Mouse (Mus musculus): ENCODE measurements around the gene Slc9a8.

Slc9a8 gene

DNA sequence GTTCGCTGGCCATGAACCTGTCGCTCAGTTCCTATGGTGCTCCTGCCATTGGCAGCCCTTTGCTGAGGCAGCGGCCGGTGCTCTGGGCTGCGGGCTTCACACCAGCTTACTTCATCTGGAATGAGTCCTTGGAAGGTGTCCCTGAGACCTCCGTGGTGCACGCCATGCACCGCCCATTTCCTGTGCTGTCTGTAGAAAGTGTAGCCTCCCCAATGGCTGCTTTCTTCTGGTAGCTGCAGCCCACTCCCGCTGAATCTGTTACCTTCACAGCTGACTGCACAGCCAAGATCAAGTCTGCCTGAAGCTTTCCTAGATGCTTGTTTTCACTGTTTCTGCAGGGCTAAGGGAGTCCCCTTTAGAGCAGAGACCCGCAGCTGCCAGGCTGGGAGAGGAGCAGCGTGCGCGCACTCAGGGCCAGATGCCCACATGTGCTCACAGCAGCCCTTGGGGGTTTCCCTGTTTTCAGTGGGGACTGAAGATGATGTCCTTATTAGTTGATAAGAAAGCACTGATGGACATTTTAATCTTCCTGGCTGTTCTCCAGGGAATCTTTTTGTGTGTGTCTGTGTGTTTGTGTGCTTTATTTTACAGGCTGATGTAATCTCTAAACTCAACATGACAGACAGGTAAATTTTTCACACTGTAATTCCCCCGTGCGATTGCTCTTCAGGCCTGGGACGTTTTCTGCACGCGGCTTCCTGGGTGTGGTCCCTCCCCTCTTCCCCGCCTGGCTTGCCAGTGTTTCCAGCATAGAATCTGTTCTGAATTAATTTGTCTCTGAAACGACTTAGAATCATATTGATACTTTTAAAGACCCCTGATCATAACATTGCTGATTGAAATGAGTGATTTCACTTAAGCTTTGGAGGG, 24.6 kb downstream of the Slc9a8 start:
- intact Hi-C loops (cut with DNase I): no loop called here

GRCm38 (mm10) chr2:167447207-167447606, 25.7 kb downstream of the Slc9a8 start:
- intact Hi-C loops (cut with DNase I): no loop called here

- intact Hi-C loops (cut with DNase I): no loop called here
Observed at GRCm38 (mm10) chr2:167447629-167448028, 26.1 kb downstream of the Slc9a8 start.

GRCm38 (mm10) chr2:167449331-167450275, 28.1 kb downstream of the Slc9a8 start:
- intact Hi-C loops (cut with DNase I): no loop called here

DNA sequence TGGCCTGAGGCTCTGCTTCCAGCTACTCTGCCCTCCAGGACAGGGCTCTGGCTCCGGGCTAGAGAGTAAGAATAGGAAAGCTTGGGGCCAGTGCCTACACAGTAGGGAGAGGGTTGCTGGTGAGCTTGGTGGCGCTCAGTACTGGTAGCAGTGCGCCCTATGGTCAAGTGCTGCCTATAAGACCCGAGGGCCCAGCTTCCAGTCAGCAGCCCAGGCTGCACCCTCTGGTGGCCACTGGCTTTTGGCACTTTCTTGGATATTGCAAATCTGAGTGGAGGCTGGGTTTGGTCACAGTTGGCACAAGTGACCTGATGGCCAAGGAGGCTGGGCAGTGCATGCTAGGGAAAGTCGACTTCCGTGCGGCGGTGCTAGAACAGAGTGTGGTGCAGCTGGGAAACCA, 29.1 kb downstream of the Slc9a8 start:
- intact Hi-C loops (cut with DNase I): no loop called here

DNA sequence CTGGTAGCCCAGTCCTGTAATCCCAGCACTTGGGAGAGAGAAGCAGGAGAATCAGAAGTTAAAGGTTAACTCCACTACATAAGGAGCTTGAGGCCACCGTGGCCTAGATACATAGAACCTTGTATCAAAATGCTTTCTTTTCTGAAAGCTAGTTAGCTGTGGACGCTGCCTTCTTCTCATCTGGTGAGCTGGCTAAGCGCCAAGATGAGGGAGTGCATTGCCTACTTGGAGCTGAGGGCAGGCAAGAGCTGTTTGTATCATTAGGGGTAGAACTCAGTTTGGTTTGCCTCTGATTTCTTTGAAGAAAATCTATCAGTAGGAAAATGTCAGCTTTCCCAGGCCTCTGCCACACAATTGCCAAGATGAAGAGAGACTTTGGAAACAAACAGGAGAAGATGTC, 32.3 kb downstream of the Slc9a8 start:
- intact Hi-C loops (cut with DNase I): no loop called here

DNA sequence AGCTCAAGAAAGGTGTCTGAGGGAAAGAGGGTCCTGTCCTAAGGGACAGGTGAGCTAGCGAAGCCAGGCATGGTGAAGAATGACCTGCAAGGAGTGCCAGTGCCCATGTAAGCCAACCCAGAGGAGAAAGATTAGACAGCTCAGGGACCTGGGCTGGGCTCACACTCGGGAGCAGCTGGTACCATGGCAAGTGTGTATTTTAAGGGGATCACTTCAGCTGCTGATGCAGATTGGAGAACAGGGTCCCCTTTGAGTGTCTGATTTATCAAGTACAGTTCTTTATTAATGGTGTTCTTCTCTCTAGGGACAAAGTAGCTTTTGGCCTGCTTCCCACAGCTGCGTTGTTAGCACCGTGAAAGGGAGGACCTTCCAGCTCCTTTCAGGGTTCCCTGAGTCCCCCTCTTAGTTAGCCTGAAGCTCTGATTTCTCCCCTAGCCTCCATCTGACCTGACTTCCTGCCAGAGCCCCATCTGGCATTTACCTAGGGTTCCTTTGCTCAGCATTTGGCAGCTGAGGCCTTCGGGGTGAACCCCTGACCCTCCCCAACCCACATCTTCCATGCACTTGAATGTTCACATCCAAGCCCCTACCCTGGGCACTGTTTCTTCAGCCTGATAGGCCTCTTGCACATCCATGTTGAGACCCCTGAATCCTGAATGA, 35.0 kb downstream of the Slc9a8 start:
- intact Hi-C loops (cut with DNase I): no loop called here

- intact Hi-C loops (cut with DNase I): no loop called here
Observed at GRCm38 (mm10) chr2:167457213-167457612, 35.7 kb downstream of the Slc9a8 start.

DNA sequence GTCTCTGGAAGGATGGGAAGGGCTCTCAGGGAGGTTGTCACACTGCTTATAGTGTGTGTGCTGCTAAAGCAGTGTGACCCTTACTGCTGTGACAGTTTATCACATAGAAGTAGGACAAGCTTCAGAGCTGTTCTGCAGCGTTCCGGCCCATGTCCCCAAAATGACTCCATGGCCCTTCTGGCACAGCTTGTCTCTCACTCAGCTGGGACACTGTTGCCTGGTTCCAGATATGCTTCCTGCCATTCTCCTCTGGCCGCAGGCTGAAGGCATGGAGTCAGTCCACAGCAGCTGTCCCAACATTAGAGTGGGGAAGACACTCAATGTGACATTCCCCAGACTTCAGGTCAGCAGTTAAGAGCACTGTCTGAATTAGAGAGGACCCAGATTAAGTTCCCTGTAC, 37.0 kb downstream of the Slc9a8 start:
- intact Hi-C loops (cut with DNase I): no loop called here

GRCm38 (mm10) chr2:167459071-167459865, 37.8 kb downstream of the Slc9a8 start:
- intact Hi-C loops (cut with DNase I): no loop called here

DNA sequence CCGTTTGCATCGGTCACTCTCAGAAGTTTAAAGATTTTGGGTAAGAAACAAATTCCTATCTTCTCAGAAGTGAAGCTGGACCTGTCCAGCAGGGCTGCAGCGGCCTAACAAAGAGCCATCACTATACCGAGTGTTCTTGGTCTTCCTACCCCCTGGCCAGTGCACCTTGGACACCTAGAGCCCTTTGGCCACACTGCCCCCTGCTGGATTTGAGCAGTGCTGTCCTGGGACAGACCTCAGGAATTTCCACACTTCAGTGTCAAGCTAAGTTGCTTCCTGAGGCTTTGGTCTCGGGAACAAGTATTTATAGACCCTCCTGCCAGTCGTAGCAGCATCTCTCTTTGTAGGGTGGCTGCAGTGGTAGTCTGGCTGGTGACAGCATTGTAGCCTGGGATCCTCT, 41.4 kb downstream of the Slc9a8 start:
- intact Hi-C loops (cut with DNase I): loop anchor here (5.0 kb wide), 2 partner anchors 41 to 241 kb away; partner anchors contain the start of gene Slc9a8

DNA sequence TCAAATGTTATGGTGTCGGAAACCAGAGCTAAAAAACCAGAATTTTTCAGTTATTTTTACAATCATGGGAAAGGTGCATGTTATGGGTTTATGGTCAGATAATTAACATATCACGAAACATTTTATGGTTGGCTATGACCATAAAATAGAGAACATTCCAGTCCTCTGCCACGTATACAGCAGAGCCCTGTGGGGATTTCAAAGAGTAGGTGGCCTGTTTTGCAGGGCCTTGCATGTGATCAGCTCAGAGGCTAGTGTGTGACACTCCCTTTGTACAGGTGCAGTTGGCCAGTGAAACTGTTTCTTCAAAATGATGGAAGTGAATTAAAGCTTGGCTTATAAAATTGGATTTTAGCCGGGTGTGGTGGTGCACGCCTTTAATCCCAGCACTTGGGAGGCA, 42.3 kb downstream of the Slc9a8 start:
- intact Hi-C loops (cut with DNase I): loop anchor here (5.0 kb wide), 2 partner anchors 42 to 242 kb away; partner anchors contain the start of gene Slc9a8

GRCm38 (mm10) chr2:167465951-167466350, 44.4 kb downstream of the Slc9a8 start:
- intact Hi-C loops (cut with DNase I): no loop called here

GRCm38 (mm10) chr2:167467214-167467613, 45.7 kb downstream of the Slc9a8 start:
- intact Hi-C loops (cut with DNase I): no loop called here

- intact Hi-C loops (cut with DNase I): no loop called here
Observed at GRCm38 (mm10) chr2:167468444-167468843, 46.9 kb downstream of the Slc9a8 start.

DNA sequence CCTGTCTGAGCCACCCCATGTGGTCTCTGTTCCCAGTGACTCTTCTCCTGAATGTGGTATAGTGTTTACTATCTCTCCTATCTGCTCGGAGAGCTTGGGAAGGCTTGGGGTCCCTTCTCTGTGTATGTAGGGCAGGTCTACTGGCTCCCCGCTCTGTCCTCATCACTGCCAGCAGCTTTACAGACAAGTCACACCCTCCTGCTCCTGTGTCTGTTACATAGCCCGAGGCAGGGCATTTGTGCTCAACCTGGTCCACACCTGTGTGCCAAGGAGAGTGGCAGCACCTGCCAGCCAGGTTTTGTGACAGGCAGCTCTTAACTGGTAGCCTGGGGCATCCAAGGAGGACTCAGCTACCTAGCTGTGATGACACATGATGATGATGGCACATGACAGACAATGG, 49.1 kb downstream of the Slc9a8 start:
- intact Hi-C loops (cut with DNase I): no loop called here

DNA sequence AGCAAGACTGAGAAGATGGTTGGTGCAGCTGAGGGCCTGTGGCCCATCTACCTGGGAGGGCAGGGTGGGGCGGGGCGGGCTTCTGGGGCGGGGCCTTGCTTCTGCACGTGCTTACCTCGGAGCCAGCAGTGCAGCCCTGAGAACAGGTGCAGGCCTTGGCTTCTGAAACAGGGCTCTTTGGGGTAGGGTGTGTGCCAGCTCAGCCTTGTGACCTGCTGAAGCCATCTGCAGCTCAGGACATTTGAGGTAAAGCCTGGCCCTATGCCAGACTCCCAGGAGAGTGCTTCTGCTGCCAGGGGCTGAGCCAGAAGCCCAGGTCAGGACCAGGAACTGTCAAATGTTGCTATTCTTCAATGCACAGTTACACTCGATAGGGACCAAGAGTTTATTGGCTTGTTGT, 50.1 kb downstream of the Slc9a8 start:
- intact Hi-C loops (cut with DNase I): no loop called here

DNA sequence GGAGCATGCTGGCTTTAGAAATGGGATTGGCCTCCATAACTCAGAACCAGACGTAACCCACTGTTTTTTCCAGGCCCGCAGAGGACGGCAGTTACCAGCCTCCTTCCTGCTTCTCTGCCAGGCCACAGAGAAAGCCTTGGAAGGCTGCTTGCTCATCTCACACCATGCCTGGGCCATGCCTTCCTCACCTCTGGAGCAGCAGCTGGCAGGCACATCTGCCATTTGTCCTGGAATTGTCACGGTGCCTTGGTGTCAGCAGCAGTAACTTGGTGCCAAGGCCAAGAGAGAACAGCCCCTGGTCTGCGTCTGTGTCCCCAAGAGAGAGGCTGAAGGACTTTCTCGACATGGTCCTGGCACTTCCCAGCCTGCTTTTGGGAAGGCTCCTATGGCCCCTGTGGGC, 52.7 kb downstream of the Slc9a8 start:
- intact Hi-C loops (cut with DNase I): no loop called here

GRCm38 (mm10) chr2:167475596-167475995, 54.1 kb downstream of the Slc9a8 start:
- intact Hi-C loops (cut with DNase I): no loop called here

DNA sequence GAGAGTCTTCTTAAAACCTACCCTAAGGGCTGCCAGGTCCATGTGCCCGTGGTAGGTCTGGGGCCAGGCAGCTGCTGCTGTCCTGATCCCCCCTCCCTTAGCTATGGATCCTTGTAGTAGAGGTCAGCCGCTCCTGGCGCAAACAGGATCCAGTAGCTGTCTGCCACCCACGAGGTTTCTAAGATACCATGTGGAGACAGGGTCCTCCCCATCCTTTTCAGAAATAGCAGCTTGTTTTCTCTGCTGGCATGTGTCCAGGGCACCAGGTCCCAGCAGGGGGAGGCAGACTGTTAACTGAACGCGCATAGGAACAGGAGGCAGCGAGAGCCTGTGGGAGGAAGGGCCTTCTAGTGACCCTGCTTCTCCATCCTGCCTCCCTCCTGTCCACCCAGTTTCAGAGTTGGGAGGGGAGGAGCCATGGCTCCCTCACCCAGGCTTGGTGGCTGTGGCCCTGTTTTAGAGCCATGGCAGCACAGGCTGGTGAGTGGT, 54.7 kb downstream of the Slc9a8 start:
- intact Hi-C loops (cut with DNase I): no loop called here

GRCm38 (mm10) chr2:167476762-167477161, 55.2 kb downstream of the Slc9a8 start:
- intact Hi-C loops (cut with DNase I): no loop called here

Measured in adrenal gland (tissue).